Mouse (Mus musculus) cerebellum, adult 2 months (tissue): ENCODE results near the gene Slc6a17.

Source experiments
- CTCF ChIP-seq: fragments of 200-500 bp; IDR thresholded peaks from 2 replicates; pipeline ENCODE4 v1.5.1; 2011; ENCODE audit warnings: low read depth, mild to moderate bottlenecking, control low read depth, low read length, moderate library complexity, borderline replicate concordance; ENCODE audit not compliant: insufficient read depth
- POLR2A ChIP-seq: fragments of 200-500 bp; IDR thresholded peaks from 2 replicates; pipeline ENCODE4 v1.6.1; 2011; ENCODE audit warnings: low read length, control low read depth, borderline replicate concordance; ENCODE audit not compliant: insufficient read depth

GRCm38 (mm10) chr3:107495524-107495923 is 22.3 kb downstream of the Slc6a17 start:
- TF ChIP-seq CTCF (no peak), POLR2A (no peak)
